ENCODE assay signal across 23 mouse cellular contexts in the genomic region with DNA sequence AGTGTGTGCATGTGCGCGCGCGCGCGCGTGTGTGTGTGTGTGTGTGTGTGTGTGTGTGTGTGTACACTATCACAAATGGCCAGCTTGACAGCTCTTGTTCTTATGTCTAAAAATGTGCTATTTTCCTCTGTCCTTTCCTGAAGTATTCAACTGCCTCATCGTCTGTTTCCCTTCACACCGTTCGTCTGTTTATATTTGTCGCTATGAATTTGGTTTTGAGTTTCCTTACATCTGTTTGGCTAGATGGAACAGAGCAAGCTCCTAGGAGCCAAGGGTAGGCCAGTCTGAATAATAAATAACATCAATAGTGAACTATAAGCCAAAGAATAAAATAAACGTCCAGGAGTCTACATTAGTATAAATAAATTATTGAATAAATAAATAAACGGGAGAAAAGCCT.
"Had no signal": no experiment of that assay in that cellular context is flagged by ENCODE, and none has a peak within 500 bp of the region (broad histone marks: within the 10 kb centered on the region; RNA-seq: fewer than 3 reads in every experiment).

No protein-coding gene starts in this region.

- H3K27me3 ChIP-seq: limb, embryonic 12.5 days; limb, embryonic 15.5 days; neural tube, embryonic 12.5 days; neural tube, embryonic 15.5 days had no signal

- H3K9ac ChIP-seq: limb, embryonic 12.5 days; limb, embryonic 15.5 days; liver, embryonic 14.5 days; liver, postnatal 0 days; neural tube, embryonic 12.5 days; neural tube, embryonic 15.5 days had no signal

- ATAC-seq: liver, postnatal 0 days; midbrain, embryonic 16.5 days had no signal

- H3K4me2 ChIP-seq: limb, embryonic 12.5 days; limb, embryonic 15.5 days; liver, embryonic 11.5 days; midbrain, embryonic 11.5 days; neural tube, embryonic 12.5 days; neural tube, embryonic 15.5 days had no signal

- H3K27ac ChIP-seq: limb, embryonic 12.5 days; limb, embryonic 15.5 days; liver, embryonic 14.5 days; neural tube, embryonic 12.5 days; neural tube, embryonic 15.5 days; stomach, postnatal 0 days had no signal

- H3K4me3 ChIP-seq: limb, embryonic 12.5 days; limb, embryonic 15.5 days; myocyte; neural tube, embryonic 12.5 days; neural tube, embryonic 15.5 days had no signal

- DNase-seq: kidney, adult 18-20 months; kidney, adult 9 months; kidney, postnatal 14 days; kidney, postnatal 4 days; left cerebral cortex, postnatal 4 days; liver, postnatal 0 days; lung, postnatal 36 days; right cerebral cortex, adult 18-20 months; right cerebral cortex, postnatal 14 days; right cerebral cortex, postnatal 4 days; thymus, adult 2 months; thymus, postnatal 14 days; thymus, postnatal 4 days had no signal

- H3K36me3 ChIP-seq: limb, embryonic 12.5 days; limb, embryonic 15.5 days; neural tube, embryonic 12.5 days; neural tube, embryonic 15.5 days had no signal

- H3K9me3 ChIP-seq: limb, embryonic 12.5 days; limb, embryonic 15.5 days; neural tube, embryonic 12.5 days; neural tube, embryonic 15.5 days had no signal
